Mouse (Mus musculus) midbrain, embryonic 11.5 days (tissue): ENCODE measurements around the gene Gm49380. TPM values are rescaled to one million over a fixed set of nuclear protein-coding genes. Genes with fewer than 3 reads are reported as not detected.

Experiments
- ATAC-seq: fragments of 200-750 bp; cut with Nextera tagmentation; 2 replicates; pipeline ENCODE4 v1.8.0; 2017; ENCODE audit warnings: moderate TSS enrichment, moderate library complexity; ENCODE audit not compliant: low FRiP score
- DNase-seq: peaks from one replicate; pipeline ENCODE4 v3.0.0; 2015; ENCODE audit warnings: low spot score; ENCODE audit errors: missing footprints
- H3K27ac ChIP-seq: fragments of 300-500 bp; sonication (generic); 2 replicates; pipeline ENCODE4 v1.5.1; 2014; ENCODE audit warnings: low read depth, low read length
- H3K27me3 ChIP-seq: fragments of 300-500 bp; sonication (generic); 2 replicates; pipeline ENCODE4 v1.6.1; 2014; ENCODE audit warnings: mild to moderate bottlenecking, low read length, moderate library complexity, mixed read lengths; ENCODE audit not compliant: control insufficient read depth, insufficient read depth
- H3K36me3 ChIP-seq: fragments of 300-500 bp; sonication (generic); 2 replicates; pipeline ENCODE4 v1.6.1; 2014; ENCODE audit warnings: mild to moderate bottlenecking, low read length, moderate library complexity, mixed read lengths; ENCODE audit not compliant: control insufficient read depth, insufficient read depth
- H3K4me1 ChIP-seq: fragments of 300-500 bp; sonication (generic); 2 replicates; pipeline ENCODE4 v1.6.1; 2014; ENCODE audit warnings: low read length; ENCODE audit not compliant: control insufficient read depth, insufficient read depth
- H3K4me2 ChIP-seq: fragments of 300-500 bp; sonication (generic); 2 replicates; pipeline ENCODE4 v1.6.1; 2014; ENCODE audit warnings: mild to moderate bottlenecking, moderate library complexity
- H3K4me3 ChIP-seq: fragments of 300-500 bp; sonication (generic); 2 replicates; pipeline ENCODE4 v1.5.1; 2014; ENCODE audit warnings: low read depth, low read length
- H3K9ac ChIP-seq: fragments of 300-500 bp; sonication (generic); 2 replicates; pipeline ENCODE4 v1.6.1; 2014; ENCODE audit warnings: low read length
- H3K9me3 ChIP-seq: fragments of 300-500 bp; sonication (generic); 2 replicates; pipeline ENCODE4 v1.6.1; 2016; ENCODE audit warnings: low read length; ENCODE audit not compliant: control insufficient read depth
- WGBS: fragments of 180-500 bp; shearing (Covaris S2); extraction: QIAGEN DNeasy Blood & Tissue Kit; methylation state at CpG from one replicate; pipeline ENCODE4 v1.1.7; 2014; 5-methylcytosine and 5-hydroxymethylcytosine counted together
- polyA plus RNA-seq: library from polyadenylated mRNA; unstranded; fragments of >200 nt; fragmentation: Nextera tagmentation; extraction: Ambion mirVana; gene quantifications from 2 replicates; pipeline ENCODE4 v1.2.1, GENCODE M21; 2014

The Gm49380 gene
- polyA plus RNA-seq, 1 experiment from 2014 or later: 0.23 TPM

- ATAC-seq (no peak), DNase-seq (peak; percentile 80)
- no peaks in the 10 kb centered on the region for H3K9me3 ChIP-seq
- no peak overlapping the region for H3K27ac ChIP-seq
- H3K9ac ChIP-seq: no peak overlapping the region
- H3K27me3 ChIP-seq: no peaks in the 10 kb centered on the region
- WGBS: 80% methylated on average over 24 of the region's 24 CpGs
- H3K4me3 ChIP-seq: no peak overlapping the region
- no peak overlapping the region for H3K4me2 ChIP-seq
- H3K4me1 ChIP-seq: peaks cover 37% of the 10 kb centered on the region
- no peaks in the 10 kb centered on the region for H3K36me3 ChIP-seq
These were observed 37.9 kb downstream of the Gm49380 start for GRCm38 (mm10) chr9:44075276-44075995.

- Histone ChIP-seq H3K27me3 (no peaks in the 10 kb centered on the region), H3K27ac (no peak overlapping the region), H3K36me3 (no peaks in the 10 kb centered on the region), H3K9ac (no peak overlapping the region), H3K4me1 (peaks cover 37% of the 10 kb centered on the region), H3K4me3 (no peak overlapping the region), H3K9me3 (no peaks in the 10 kb centered on the region), H3K4me2 (no peak overlapping the region)
- ATAC-seq (no peak), DNase-seq (peak; percentile 81)
- 56% methylated on average over 9 of the region's 9 CpGs for WGBS
These were observed 38.7 kb downstream of the Gm49380 start for GRCm38 (mm10) chr9:44074395-44075275.

- peak; percentile 91 for DNase-seq
- WGBS: 52% methylated on average over 5 of the region's 5 CpGs
- no peak for ATAC-seq
- Histone ChIP-seq H3K4me3 (no peak overlapping the region), H3K9ac (peak overlapping the region; percentile 4; the same call in 1 of the 2 replicates), H3K4me2 (peak overlapping the region; percentile 14; the same call in 1 of the 2 replicates), H3K36me3 (no peaks in the 10 kb centered on the region), H3K27ac (peak overlapping the region; percentile 45; the same call in 1 of the 2 replicates), H3K4me1 (peaks cover 29% of the 10 kb centered on the region), H3K27me3 (no peaks in the 10 kb centered on the region), H3K9me3 (no peaks in the 10 kb centered on the region)
These were observed 40.2 kb downstream of the Gm49380 start for GRCm38 (mm10) chr9:44073115-44073514.

GRCm38 (mm10) chr9:44072599-44072915, 40.7 kb downstream of the Gm49380 start:
- no peaks in the 10 kb centered on the region for H3K9me3 ChIP-seq
- H3K4me3 ChIP-seq: no peak overlapping the region
- H3K36me3 ChIP-seq: no peaks in the 10 kb centered on the region
- H3K9ac ChIP-seq: peak overlapping the region; percentile 46; the same call in 1 of the 2 replicates
- H3K27me3 ChIP-seq: no peaks in the 10 kb centered on the region
- DNase-seq (peak; percentile 91), ATAC-seq (peak; percentile 68)
- peak overlapping the region; percentile 14 for H3K4me2 ChIP-seq
- 20% methylated on average over 4 of the region's 4 CpGs for WGBS
- peak overlapping the region; percentile 67 for H3K27ac ChIP-seq
- peaks cover 29% of the 10 kb centered on the region for H3K4me1 ChIP-seq

GRCm38 (mm10) chr9:44071914-44072598, 41.2 kb downstream of the Gm49380 start:
- H3K9me3 ChIP-seq: no peaks in the 10 kb centered on the region
- H3K9ac ChIP-seq: peak overlapping the region; percentile 46; the same call in 1 of the 2 replicates
- ATAC-seq (peak; percentile 80), DNase-seq (peak; percentile 94)
- peak overlapping the region; percentile 14 for H3K4me2 ChIP-seq
- peaks cover 33% of the 10 kb centered on the region for H3K4me1 ChIP-seq
- peak overlapping the region; percentile 67 for H3K27ac ChIP-seq
- WGBS: 18% methylated on average over 11 of the region's 11 CpGs
- no peaks in the 10 kb centered on the region for H3K27me3 ChIP-seq
- no peaks in the 10 kb centered on the region for H3K36me3 ChIP-seq
- no peak overlapping the region for H3K4me3 ChIP-seq

- Histone ChIP-seq H3K4me3 (no peak overlapping the region), H3K4me1 (peaks cover 33% of the 10 kb centered on the region), H3K27ac (no peak overlapping the region), H3K9ac (no peak overlapping the region), H3K9me3 (no peaks in the 10 kb centered on the region), H3K27me3 (no peaks in the 10 kb centered on the region), H3K4me2 (no peak overlapping the region), H3K36me3 (no peaks in the 10 kb centered on the region)
- no peak for ATAC-seq
- peak; percentile 85 for DNase-seq
- WGBS: 52% methylated on average over 8 of the region's 8 CpGs
These were observed 42.5 kb downstream of the Gm49380 start for GRCm38 (mm10) chr9:44070844-44071231.

- no peak overlapping the region for H3K4me3 ChIP-seq
- H3K4me2 ChIP-seq: no peak overlapping the region
- no peak overlapping the region for H3K27ac ChIP-seq
- no peaks in the 10 kb centered on the region for H3K9me3 ChIP-seq
- H3K27me3 ChIP-seq: no peaks in the 10 kb centered on the region
- no peak for DNase-seq
- ATAC-seq: no peak
- H3K36me3 ChIP-seq: no peaks in the 10 kb centered on the region
- WGBS: 78% methylated on average over 14 of the region's 14 CpGs
- H3K4me1 ChIP-seq: peaks cover 33% of the 10 kb centered on the region
- H3K9ac ChIP-seq: no peak overlapping the region
These were observed 43.0 kb downstream of the Gm49380 start for GRCm38 (mm10) chr9:44070113-44070843.

GRCm38 (mm10) chr9:44069252-44069651, 44.0 kb downstream of the Gm49380 start:
- Histone ChIP-seq H3K36me3 (no peaks in the 10 kb centered on the region), H3K27ac (no peak overlapping the region), H3K4me1 (peaks cover 33% of the 10 kb centered on the region), H3K9me3 (no peaks in the 10 kb centered on the region), H3K4me2 (no peak overlapping the region), H3K9ac (no peak overlapping the region; the same call in 1 of the 2 replicates), H3K4me3 (no peak overlapping the region), H3K27me3 (no peaks in the 10 kb centered on the region)
- WGBS: 27% methylated on average over 7 of the region's 7 CpGs
- ATAC-seq (no peak), DNase-seq (no peak)
